Mouse (Mus musculus) heart, adult 2 months (tissue): ENCODE measurements at regions not wholly inside any gene's neighbourhood (a gene's known extent, or its start where the extent isn't known, plus 50 kb on each side); places are given as distances from the start of the nearest gene placed in this dataset.
A peak's percentile ranks its signal among the peaks of the same experiment; 100 is the strongest.

ENCODE experiments used
- DNase-seq, 2 experiments: peaks; one replicate each; pipeline ENCODE4 v3.0.0; 2021
- H3K27ac ChIP-seq: fragments of 200-600 bp; 2 replicates; pipeline ENCODE4 v1.8.1; 2022
- H3K27me3 ChIP-seq: fragments of 200-500 bp; 2 replicates; pipeline ENCODE4 v1.6.1; 2012; ENCODE audit warnings: mild to moderate bottlenecking, low read length, inconsistent platforms, mixed read lengths; ENCODE audit not compliant: control insufficient read depth, insufficient read depth
- H3K36me3 ChIP-seq: fragments of 200-500 bp; 2 replicates; pipeline ENCODE4 v1.6.1; 2012; ENCODE audit warnings: low read length, inconsistent platforms; ENCODE audit not compliant: control insufficient read depth, insufficient read depth
- H3K4me1 ChIP-seq: fragments of 200-500 bp; 2 replicates; pipeline ENCODE4 v1.6.1; 2011; ENCODE audit warnings: low read length; ENCODE audit not compliant: control insufficient read depth, insufficient read depth
- H3K4me3 ChIP-seq: fragments of 200-600 bp; 2 replicates; pipeline ENCODE4 v1.8.1; 2022
- H3K79me2 ChIP-seq: fragments of 200-500 bp; replicated peaks from 2 replicates; pipeline ENCODE4 v1.6.1; 2012; ENCODE audit warnings: mild to moderate bottlenecking, inconsistent platforms, low read length, moderate library complexity, mixed read lengths; ENCODE audit not compliant: control insufficient read depth, insufficient read depth
- H3K9ac ChIP-seq: fragments of 200-500 bp; 2 replicates; pipeline ENCODE4 v1.6.1; 2012; ENCODE audit warnings: low read depth, mild to moderate bottlenecking, control low read depth, inconsistent platforms, low read length, mixed read lengths
- CTCF ChIP-seq: fragments of 200-600 bp; IDR thresholded peaks from 2 replicates; pipeline ENCODE4 v1.8.1; 2022; ENCODE audit warnings: antibody characterized with exemption, mild to moderate bottlenecking, moderate library complexity
- EP300 ChIP-seq: fragments of 200-500 bp; IDR thresholded peaks from 2 replicates; pipeline ENCODE4 v1.6.1; 2011; ENCODE audit warnings: low read depth, low read length, control low read depth; ENCODE audit not compliant: insufficient read depth
- POLR2A ChIP-seq: fragments of 200-500 bp; IDR thresholded peaks from 2 replicates; pipeline ENCODE4 v1.6.1; 2011; ENCODE audit warnings: mild to moderate bottlenecking, low read depth, low read length, control low read depth; ENCODE audit not compliant: insufficient read depth
- WGBS: fragments of 180-500 bp; shearing (Covaris S2); methylation state at CpG from one replicate; pipeline ENCODE4 v1.1.7; 2018; 5-methylcytosine and 5-hydroxymethylcytosine counted together
- intact Hi-C: fragments of 180-260 bp; cut with DNase I; formaldehyde crosslinking; loops from one replicate; pipeline ENCODE4 v1.15.1; 2025

DNA sequence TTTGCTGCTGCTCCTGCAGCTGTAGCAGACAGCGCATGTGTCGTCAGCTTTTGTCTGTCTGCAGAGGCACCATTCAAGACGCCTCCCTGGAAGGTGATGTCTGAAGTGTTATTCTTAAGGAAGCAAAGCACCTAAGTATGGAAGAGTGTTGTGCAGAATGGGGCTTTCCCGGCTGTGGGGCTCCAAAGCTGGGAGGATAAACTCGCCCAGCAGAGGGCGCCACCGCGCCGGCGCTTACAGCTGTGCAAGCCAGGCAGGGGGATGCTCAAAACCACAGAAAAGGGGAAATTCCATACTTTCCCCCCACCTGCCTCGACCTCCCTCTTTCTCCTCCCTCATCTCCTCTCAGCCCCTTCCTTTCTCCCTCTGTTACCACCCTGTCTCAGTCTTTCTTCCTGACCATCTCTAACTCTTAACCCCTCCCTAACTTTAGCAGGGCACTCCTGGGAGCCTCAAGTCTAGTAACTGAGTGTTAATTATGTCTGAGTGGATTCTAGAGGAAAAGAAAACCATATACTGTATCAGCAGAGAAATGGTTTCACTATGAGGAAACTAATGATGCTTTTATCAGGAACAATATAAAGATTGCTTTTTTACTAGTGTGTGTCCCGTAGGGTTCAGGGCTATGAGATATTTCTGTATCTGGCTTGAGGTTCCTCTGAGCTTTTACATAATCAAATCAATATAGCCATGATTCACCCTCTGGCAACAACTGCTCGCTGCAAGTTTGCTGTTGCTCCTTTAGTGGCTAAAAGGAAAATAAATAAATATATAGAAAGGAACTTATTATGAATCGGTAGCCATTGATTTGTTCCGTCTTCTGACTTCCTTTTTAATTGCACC is 539.5 kb downstream of the Ccdc171 start:
- H3K27me3 ChIP-seq: no peaks in the 10 kb centered on the region; the same call in 1 of the 2 replicates
- H3K4me1 ChIP-seq: peaks cover 1% of the 10 kb centered on the region
- H3K4me3 ChIP-seq: no peak overlapping the region
- H3K9ac ChIP-seq: no peak overlapping the region
- DNase-seq: peak; percentile 55 to 85
- WGBS: 24% methylated on average over 15 of the region's 15 CpGs
- H3K36me3 ChIP-seq: no peaks in the 10 kb centered on the region
- no peak for TF ChIP-seq EP300
- no peak for TF ChIP-seq POLR2A
- peak; percentile 83 for TF ChIP-seq CTCF
- intact Hi-C loops: loop anchor here (2.0 to 10.0 kb wide), 2 partner anchors 270 to 1032 kb away; no protein-coding TSS in a partner anchor
- no peak overlapping the region for H3K27ac ChIP-seq
- H3K79me2 ChIP-seq: no peaks in the 10 kb centered on the region

GRCm38 (mm10) chr4:84065457-84066124 is 540.2 kb downstream of the Ccdc171 start:
- peaks cover 1% of the 10 kb centered on the region for H3K4me1 ChIP-seq
- intact Hi-C loops: loop anchor here (2.0 to 10.0 kb wide), 2 partner anchors 271 to 1031 kb away; no protein-coding TSS in a partner anchor
- H3K79me2 ChIP-seq: no peaks in the 10 kb centered on the region
- H3K27ac ChIP-seq: no peak overlapping the region
- H3K9ac ChIP-seq: no peak overlapping the region
- H3K27me3 ChIP-seq: no peaks in the 10 kb centered on the region; the same call in 1 of the 2 replicates
- TF ChIP-seq EP300 (no peak), CTCF (no peak), POLR2A (no peak)
- no peak for DNase-seq
- H3K4me3 ChIP-seq: no peak overlapping the region
- no peaks in the 10 kb centered on the region for H3K36me3 ChIP-seq
- 41% methylated on average over 12 of the region's 12 CpGs for WGBS

DNA sequence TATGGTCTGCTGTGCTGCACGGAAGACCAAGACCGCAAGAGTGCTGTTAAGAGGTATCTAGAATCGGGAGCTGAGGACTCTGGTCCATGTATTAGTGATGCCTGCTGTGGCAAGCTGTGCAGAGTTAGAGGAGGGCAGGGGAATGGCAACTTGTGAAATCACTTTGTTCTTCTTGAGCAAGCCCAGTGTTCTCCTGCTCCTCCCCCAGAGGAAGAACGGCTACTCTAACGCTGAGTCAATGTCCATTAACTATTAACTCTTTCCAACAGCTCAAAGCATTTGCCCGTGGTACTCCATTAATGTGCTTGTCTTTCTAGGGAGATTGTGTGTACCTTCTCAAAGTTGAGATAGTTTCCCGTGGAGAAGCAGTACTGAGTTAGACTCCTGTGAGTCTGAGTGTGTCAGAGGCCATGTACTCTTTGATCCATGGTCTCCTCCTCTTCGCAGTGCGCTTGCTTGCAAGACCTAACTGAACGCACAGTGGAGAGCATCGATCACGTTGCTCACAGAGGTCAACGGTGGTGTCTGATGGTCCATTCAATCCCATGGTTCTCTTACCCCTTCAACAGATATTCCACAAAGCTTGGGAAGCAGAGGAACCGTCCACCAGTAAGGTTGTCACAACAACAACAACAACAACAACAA is 542.7 kb downstream of the Ccdc171 start:
- TF ChIP-seq POLR2A: no peak
- no peak for TF ChIP-seq EP300
- no peak for TF ChIP-seq CTCF
- H3K36me3 ChIP-seq: no peaks in the 10 kb centered on the region
- H3K9ac ChIP-seq: no peak overlapping the region
- intact Hi-C loops: loop anchor here (10.0 kb wide), 1 partner anchor 273 kb away; no protein-coding TSS in a partner anchor
- no peak for DNase-seq
- WGBS: 83% methylated on average over 14 of the region's 14 CpGs
- H3K79me2 ChIP-seq: no peaks in the 10 kb centered on the region
- no peak overlapping the region for H3K27ac ChIP-seq
- no peak overlapping the region for H3K4me3 ChIP-seq
- no peaks in the 10 kb centered on the region; the same call in 1 of the 2 replicates for H3K27me3 ChIP-seq
- peaks cover 1% of the 10 kb centered on the region for H3K4me1 ChIP-seq

GRCm38 (mm10) chr4:84068947-84069663 is 543.8 kb downstream of the Ccdc171 start:
- Histone ChIP-seq H3K27ac (no peak overlapping the region), H3K27me3 (no peaks in the 10 kb centered on the region; the same call in 1 of the 2 replicates), H3K79me2 (no peaks in the 10 kb centered on the region), H3K36me3 (no peaks in the 10 kb centered on the region), H3K9ac (no peak overlapping the region), H3K4me3 (no peak overlapping the region), H3K4me1 (peaks cover 1% of the 10 kb centered on the region)
- intact Hi-C loops: loop anchor here (10.0 kb wide), 1 partner anchor 274 kb away; no protein-coding TSS in a partner anchor
- no peak for DNase-seq
- WGBS: 72% methylated on average over 11 of the region's 11 CpGs
- no peak for TF ChIP-seq POLR2A

GRCm38 (mm10) chr4:84069681-84070080 is 544.3 kb downstream of the Ccdc171 start:
- no peak for TF ChIP-seq CTCF
- TF ChIP-seq EP300: no peak
- no peak for TF ChIP-seq POLR2A
- 81% methylated on average over 13 of the region's 13 CpGs for WGBS
- H3K9ac ChIP-seq: no peak overlapping the region

More at GRCm38 (mm10) chr4:84069681-84070080, 544.3 kb downstream of the Ccdc171 start:
- Histone ChIP-seq H3K27me3 (no peaks in the 10 kb centered on the region), H3K27ac (no peak overlapping the region), H3K4me3 (no peak overlapping the region), H3K4me1 (no peaks in the 10 kb centered on the region), H3K79me2 (no peaks in the 10 kb centered on the region), H3K36me3 (no peaks in the 10 kb centered on the region)
- intact Hi-C loops: loop anchor here (10.0 kb wide), 1 partner anchor 275 kb away; no protein-coding TSS in a partner anchor
- DNase-seq: no peak
